Mouse (Mus musculus) liver, embryonic 14 days (tissue): ENCODE measurements around the gene Rhox2a. TPM values are rescaled to one million over a fixed set of nuclear protein-coding genes. Genes with fewer than 3 reads are reported as not detected.

Experiments used
- polyA plus RNA-seq: library from polyadenylated mRNA; depleted of rRNA; stranded (reverse); fragments of >200 nt; gene quantifications from 2 replicates; pipeline ENCODE4 v1.2.3, GENCODE M21; 2012; rRNA removed

Gene Rhox2a
- polyA plus RNA-seq = not detected in 2 replicates

GRCm38 (mm10) chrX:37244676-37245075 lies at the start of gene Rhox2a:
Rhox2a (plus strand) TSS chrX:37244976.

GRCm38 (mm10) chrX:37210941-37211340 lies 33.8 kb upstream of the Rhox2a start, which contains the start of gene Gm9:
Gm9 (minus strand) TSS chrX:37211041.

DNA sequence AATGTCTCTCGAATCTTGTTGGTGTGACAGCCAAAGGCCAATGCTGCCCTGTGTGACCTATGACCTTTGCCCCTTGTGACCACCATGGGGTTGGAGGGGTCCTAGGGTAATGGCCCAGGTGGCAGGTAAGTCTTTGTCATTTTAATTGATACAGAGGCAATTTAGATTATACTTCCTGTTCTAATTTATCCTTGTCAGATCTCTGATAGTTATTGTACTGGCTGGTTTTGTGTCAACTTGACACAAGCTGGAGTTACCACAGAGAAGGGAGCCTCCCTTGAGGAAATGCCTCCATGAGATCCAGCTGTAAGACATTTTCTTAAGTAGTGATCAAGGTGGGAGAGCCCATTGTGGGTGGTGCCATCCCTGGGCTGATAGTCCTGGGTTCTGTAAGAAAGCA lies 22.6 kb upstream of the Rhox2a start, which contains the start of gene Rhox1:
Gene Rhox1, minus strand, starts transcription at position 101 of the 400 bp plus-strand sequence.

GRCm38 (mm10) chrX:37249619-37250018 lies 4.8 kb downstream of the Rhox2a start, which contains the start of gene Rhox3a:
Rhox3a (plus strand) TSS chrX:37249919.

DNA sequence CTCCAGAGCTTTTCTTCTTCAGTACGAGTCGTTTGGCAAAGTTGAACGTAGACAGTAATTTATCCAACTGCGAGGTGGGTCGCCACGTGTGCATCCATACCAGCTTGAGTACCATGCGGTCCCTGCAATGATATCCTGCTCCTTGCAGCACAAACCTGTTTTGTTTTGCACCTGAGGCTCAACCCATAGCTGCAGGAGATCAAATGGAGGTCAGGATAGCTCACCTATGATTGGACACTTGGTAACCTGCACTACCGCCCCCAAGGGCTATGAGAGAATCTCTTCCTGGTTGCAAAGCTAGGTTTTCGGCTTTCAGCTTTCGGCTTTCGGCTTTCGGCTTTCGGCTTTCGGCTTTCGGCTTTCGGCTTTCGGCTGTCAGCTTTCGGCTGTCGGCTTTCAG lies 20.3 kb downstream of the Rhox2a start, which contains the start of gene Rhox4a:
Gene Rhox4a, plus strand, starts transcription at position 301 of the 400 bp plus-strand sequence.

Other genes with a start within 250 kb of the Rhox2a start
- 0.02 and 0.06 TPM in 2 replicates for gene Sowahd, start 196.1 kb upstream of the Rhox2a start, polyA plus RNA-seq
- gene Rpl39, start 159.6 kb upstream of the Rhox2a start, polyA plus RNA-seq = 605 and 630 TPM in 2 replicates
- gene Upf3b, start 134.7 kb upstream of the Rhox2a start, polyA plus RNA-seq = 16.0 and 16.5 TPM in 2 replicates
- 2.4 and 2.7 TPM in 2 replicates for gene Nkap, start 118.2 kb upstream of the Rhox2a start, polyA plus RNA-seq
- gene Akap14, start 76.1 kb upstream of the Rhox2a start, polyA plus RNA-seq = not detected in 2 replicates
- 175 and 177 TPM in 2 replicates for gene Ndufa1, start 53.8 kb upstream of the Rhox2a start, polyA plus RNA-seq
- gene Rnf113a1, start 53.7 kb upstream of the Rhox2a start, polyA plus RNA-seq = 1.7 and 2.0 TPM in 2 replicates
- 0.03 TPM in 1 of 2 replicates, not detected in the other for gene Gm9, start 33.9 kb upstream of the Rhox2a start, polyA plus RNA-seq
- gene Rhox1, start 22.7 kb upstream of the Rhox2a start, polyA plus RNA-seq = not detected in 2 replicates
- not detected in 2 replicates for gene Rhox3a, start 4.9 kb downstream of the Rhox2a start, polyA plus RNA-seq
- gene Rhox4a, start 20.4 kb downstream of the Rhox2a start, polyA plus RNA-seq = not detected in 2 replicates
- gene Rhox3a2, start 135.1 kb downstream of the Rhox2a start, polyA plus RNA-seq = not detected in 2 replicates
- not detected in 2 replicates for gene Rhox4a2, start 145.9 kb downstream of the Rhox2a start, polyA plus RNA-seq
- gene Rhox2b, start 167.1 kb downstream of the Rhox2a start, polyA plus RNA-seq = not detected in 2 replicates
- 0.02 TPM in 1 of 2 replicates, not detected in the other for gene Rhox4b, start 187.5 kb downstream of the Rhox2a start, polyA plus RNA-seq
- not detected in 2 replicates for gene Rhox2c, start 208.7 kb downstream of the Rhox2a start, polyA plus RNA-seq
- gene Rhox3c, start 213.6 kb downstream of the Rhox2a start, polyA plus RNA-seq = not detected in 2 replicates
- gene Rhox4c, start 235.4 kb downstream of the Rhox2a start, polyA plus RNA-seq = not detected in 2 replicates
- gene Rhox2d, start 248.5 kb downstream of the Rhox2a start, polyA plus RNA-seq = not detected in 2 replicates